8 mouse cellular contexts compared by ENCODE assay signal in genomic region chr19:45301432-45301732, GRCm38 (mm10).
DNase-seq lines count a peak whose midpoint lies in the region; ATAC-seq and TF ChIP-seq lines count a peak whose summit lies in the region.

No protein-coding gene starts in this region.

- whole genome bisulfite sequencing in cerebellum, adult 2 months = 5% methylated on average over 16 of the region's 16 CpGs
- 3% methylated on average over 15 of the region's 16 CpGs for WGBS in lung, embryonic 16.5 days
- under 1% methylated on average over 15 of the region's 16 CpGs for WGBS in intestine, embryonic 15.5 days
- 1% methylated on average over 15 of the region's 16 CpGs for WGBS in neural tube, embryonic 14.5 days

- H3K36me3 ChIP-seq in lung, embryonic 16.5 days (ENCODE audit: control insufficient read depth, insufficient read depth, low read length) = no peaks in the 10 kb centered on the region
- H3K36me3 ChIP-seq in intestine, embryonic 15.5 days = no peaks in the 10 kb centered on the region
- no peaks in the 10 kb centered on the region for H3K36me3 ChIP-seq in neural tube, embryonic 14.5 days (ENCODE audit: control insufficient read depth, insufficient read depth, low read length)

- peak overlapping the region; percentile 85 for H3K4me3 ChIP-seq in cerebellum, adult 2 months (replicated peaks; ENCODE audit: insufficient read depth, low read depth, low read length)
- peak overlapping the region; percentile 64 for H3K4me3 ChIP-seq in lung, embryonic 16.5 days (ENCODE audit: low read length)
- peak overlapping the region; percentile 58 for H3K4me3 ChIP-seq in intestine, embryonic 15.5 days (replicated peaks)
- H3K4me3 ChIP-seq in neural tube, embryonic 14.5 days (ENCODE audit: low read depth, low read length) = peak overlapping the region; percentile 45

- no peaks in the 10 kb centered on the region for H3K9me3 ChIP-seq in lung, embryonic 16.5 days (ENCODE audit: control insufficient read depth, low read length)
- H3K9me3 ChIP-seq in intestine, embryonic 15.5 days = no peaks in the 10 kb centered on the region
- H3K9me3 ChIP-seq in neural tube, embryonic 14.5 days (ENCODE audit: control insufficient read depth, low read length) = no peaks in the 10 kb centered on the region

- peaks cover 9% of the 10 kb centered on the region for H3K4me1 ChIP-seq in cerebellum, adult 2 months (ENCODE audit: control insufficient read depth, insufficient read depth, low read length)
- H3K4me1 ChIP-seq in lung, embryonic 16.5 days (replicated peaks; ENCODE audit: control insufficient read depth, insufficient read depth, low read length) = peaks cover 15% of the 10 kb centered on the region
- H3K4me1 ChIP-seq in intestine, embryonic 15.5 days (replicated peaks) = peaks cover 11% of the 10 kb centered on the region
- peaks cover 25% of the 10 kb centered on the region for H3K4me1 ChIP-seq in neural tube, embryonic 14.5 days (ENCODE audit: control insufficient read depth, insufficient read depth, low read length)

- peak overlapping the region; percentile 94; the same call in 1 of the 2 replicates for H3K27ac ChIP-seq in cerebellum, adult 2 months (ENCODE audit: insufficient read depth, low read length)
- H3K27ac ChIP-seq in lung, embryonic 16.5 days (ENCODE audit: low read length) = no peak overlapping the region
- peak overlapping the region; percentile 51; the same call in 1 of the 2 replicates for H3K27ac ChIP-seq in intestine, embryonic 15.5 days
- peak overlapping the region; percentile 99 for H3K27ac ChIP-seq in neural tube, embryonic 14.5 days (ENCODE audit: low read depth, low read length)

- ATAC-seq in lung, embryonic 16.5 days (ENCODE audit: low read depth) = no peak
- no peak; the same call in 1 of the 2 replicates for ATAC-seq in intestine, embryonic 15.5 days
- ATAC-seq in neural tube, embryonic 14.5 days (ENCODE audit: low read depth) = no peak

- peak overlapping the region; percentile 67 for H3K9ac ChIP-seq in lung, embryonic 16.5 days (ENCODE audit: low read length)
- H3K9ac ChIP-seq in intestine, embryonic 15.5 days = peak overlapping the region; percentile 59; the same call in 1 of the 2 replicates
- peak overlapping the region; percentile 73 for H3K9ac ChIP-seq in neural tube, embryonic 14.5 days (replicated peaks; ENCODE audit: low read depth, low read length)

- DNase-seq in cerebellum, adult 2 months = no peak
- DNase-seq in cerebellum, adult 9-10 months = no peak
- no peak for DNase-seq in lung, postnatal 10 days
- DNase-seq in thymus, adult 18-20 months = no peak
- DNase-seq in adrenal gland, postnatal 10 days = no peak

- no peak for TF ChIP-seq POLR2A in cerebellum, adult 2 months (IDR thresholded peaks at IDR 0.05; ENCODE audit: borderline replicate concordance, insufficient read depth, low read length)

- no peaks in the 10 kb centered on the region for H3K27me3 ChIP-seq in cerebellum, adult 2 months (ENCODE audit: control insufficient read depth, insufficient read depth, low read length)
- H3K27me3 ChIP-seq in lung, embryonic 16.5 days (ENCODE audit: control insufficient read depth, insufficient read depth, low read depth, low read length) = peaks cover 69% of the 10 kb centered on the region
- H3K27me3 ChIP-seq in intestine, embryonic 15.5 days (replicated peaks) = peaks cover 55% of the 10 kb centered on the region
- H3K27me3 ChIP-seq in neural tube, embryonic 14.5 days (ENCODE audit: control insufficient read depth, insufficient read depth, low read length) = no peaks in the 10 kb centered on the region

- H3K4me2 ChIP-seq in lung, embryonic 16.5 days (ENCODE audit: low read depth, low read length) = peak overlapping the region; percentile 99
- peak overlapping the region; percentile 98 for H3K4me2 ChIP-seq in intestine, embryonic 15.5 days (replicated peaks)
- H3K4me2 ChIP-seq in neural tube, embryonic 14.5 days (ENCODE audit: low read depth, low read length) = peak overlapping the region; percentile 94

- no peak for TF ChIP-seq CTCF in cerebellum, adult 2 months (IDR thresholded peaks at IDR 0.05; ENCODE audit: borderline replicate concordance, insufficient read depth, low read depth, low read length)
